Mouse (Mus musculus) embryonic fibroblast, embryonic 13.5 days (primary cell): ENCODE results near the gene Dync2li1.

Source experiments
- CTCF ChIP-seq: IDR thresholded peaks from 2 replicates; pipeline ENCODE4 v1.5.1; 2011; ENCODE audit warnings: mild to moderate bottlenecking, control low read depth, low read length, moderate library complexity, borderline replicate concordance; ENCODE audit not compliant: insufficient read depth
- POLR2A ChIP-seq: IDR thresholded peaks from 2 replicates; pipeline ENCODE4 v1.6.1; 2011; ENCODE audit warnings: low read depth, mild to moderate bottlenecking, control low read depth, low read length, moderate library complexity

DNA sequence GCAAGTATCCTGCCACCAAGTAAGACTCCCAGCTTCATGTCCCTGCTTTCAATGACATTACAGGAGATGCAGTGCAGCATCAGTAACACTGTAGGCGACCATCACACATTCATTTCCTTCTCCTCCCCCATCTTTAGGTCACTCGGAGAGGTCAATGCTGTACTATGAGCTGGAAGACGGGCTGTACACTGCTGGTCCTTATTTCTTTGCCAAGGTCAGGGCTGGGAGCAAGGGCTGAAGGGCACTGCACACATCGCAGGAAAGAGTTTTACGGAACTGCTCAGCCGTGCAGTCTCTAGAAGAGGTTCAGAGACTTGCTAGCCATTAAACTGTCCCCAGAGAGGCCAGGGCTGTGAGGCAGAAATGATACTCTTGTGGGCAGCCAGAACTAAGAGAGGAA, 70.2 kb downstream of the Dync2li1 start:
- TF ChIP-seq CTCF (no peak), POLR2A (no peak)
